ENCODE assay signal across 8 mouse cellular contexts in the genomic region with DNA sequence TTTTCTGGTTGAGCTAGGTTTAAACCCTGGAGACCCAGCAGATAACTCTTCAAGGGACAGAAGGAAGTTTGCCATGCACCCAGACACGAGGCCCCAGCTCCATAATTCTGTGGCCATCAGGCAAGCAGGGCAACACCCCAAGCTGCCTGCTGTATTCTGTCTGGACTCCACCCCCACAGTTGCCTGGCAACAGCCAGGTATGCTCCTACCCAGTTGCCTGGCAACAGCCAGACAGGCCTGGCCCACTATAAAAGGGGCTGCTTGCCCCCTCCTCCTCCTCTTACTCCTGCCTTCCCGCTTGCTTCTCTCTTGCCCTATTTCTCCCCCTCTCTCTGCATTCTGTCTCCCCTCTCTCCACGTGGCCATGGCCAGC. TPM values are rescaled to one million over a fixed set of nuclear protein-coding genes. Genes with fewer than 3 reads are reported as not detected.
DNase-seq lines count a peak whose midpoint lies in the region; ATAC-seq lines count a peak whose summit lies in the region.

No protein-coding gene starts in this region.

- no peak overlapping the region for H3K27ac ChIP-seq in kidney, embryonic 15.5 days
- H3K27ac ChIP-seq in kidney, embryonic 16.5 days (ENCODE audit: low read length) = no peak overlapping the region
- H3K27ac ChIP-seq in hindbrain, embryonic 13.5 days = peak overlapping the region; percentile 78

- no peaks in the 10 kb centered on the region for H3K36me3 ChIP-seq in kidney, embryonic 15.5 days
- H3K36me3 ChIP-seq in kidney, embryonic 16.5 days (ENCODE audit: insufficient read depth, low read length) = no peaks in the 10 kb centered on the region
- no peaks in the 10 kb centered on the region for H3K36me3 ChIP-seq in hindbrain, embryonic 13.5 days

- H3K27me3 ChIP-seq in kidney, embryonic 15.5 days = no peaks in the 10 kb centered on the region
- no peaks in the 10 kb centered on the region for H3K27me3 ChIP-seq in kidney, embryonic 16.5 days (ENCODE audit: insufficient read depth, low read length)
- H3K27me3 ChIP-seq in hindbrain, embryonic 13.5 days = no peaks in the 10 kb centered on the region

- no peak overlapping the region for H3K9ac ChIP-seq in kidney, embryonic 15.5 days
- H3K9ac ChIP-seq in kidney, embryonic 16.5 days (replicated peaks; ENCODE audit: low read length) = no peak overlapping the region
- peak overlapping the region; percentile 39; the same call in 1 of the 2 replicates for H3K9ac ChIP-seq in hindbrain, embryonic 13.5 days

- ATAC-seq in kidney, embryonic 15.5 days (replicated peaks; ENCODE audit: low FRiP score) = peak; percentile 73
- ATAC-seq in kidney, embryonic 16.5 days (ENCODE audit: low FRiP score, low TSS enrichment) = no peak; the same call in 1 of the 2 replicates
- ATAC-seq in hindbrain, embryonic 13.5 days (ENCODE audit: low FRiP score) = peak; percentile 88
- ATAC-seq in megakaryocyte, adult 5-6 weeks (ENCODE audit: poor library complexity, severe bottlenecking) = no peak

- peaks cover 19% of the 10 kb centered on the region for H3K4me1 ChIP-seq in kidney, embryonic 15.5 days
- H3K4me1 ChIP-seq in kidney, embryonic 16.5 days (ENCODE audit: insufficient read depth, low read length) = peaks cover 13% of the 10 kb centered on the region; the same call in 1 of the 2 replicates
- peaks cover 61% of the 10 kb centered on the region for H3K4me1 ChIP-seq in hindbrain, embryonic 13.5 days (replicated peaks)

- no peak overlapping the region for H3K4me3 ChIP-seq in kidney, embryonic 15.5 days (replicated peaks)
- no peak overlapping the region for H3K4me3 ChIP-seq in kidney, embryonic 16.5 days (ENCODE audit: low read length)
- H3K4me3 ChIP-seq in hindbrain, embryonic 13.5 days = no peak overlapping the region

- peak; percentile 71 for DNase-seq in embryo, embryonic 10 days (ENCODE audit: low spot score)
- DNase-seq in neural tube, embryonic 10.5 days (ENCODE audit: extremely low spot score, low spot score) = peak; percentile 64
- DNase-seq in spleen, postnatal 4 days (ENCODE audit: low spot score in 2 of 2) = no peak
- no peak for DNase-seq in Muller cell, postnatal 12 days (ENCODE audit: inconsistent ontology term)

- H3K9me3 ChIP-seq in kidney, embryonic 15.5 days (replicated peaks) = no peaks in the 10 kb centered on the region
- no peaks in the 10 kb centered on the region for H3K9me3 ChIP-seq in kidney, embryonic 16.5 days (ENCODE audit: low read length)
- H3K9me3 ChIP-seq in hindbrain, embryonic 13.5 days = no peaks in the 10 kb centered on the region

- H3K4me2 ChIP-seq in kidney, embryonic 15.5 days = peak overlapping the region; percentile 28; the same call in 1 of the 2 replicates
- no peak overlapping the region; the same call in 1 of the 2 replicates for H3K4me2 ChIP-seq in kidney, embryonic 16.5 days (replicated peaks; ENCODE audit: low read depth, low read length)
- H3K4me2 ChIP-seq in hindbrain, embryonic 13.5 days = peak overlapping the region; percentile 42

- 8% methylated on average over 3 of the region's 3 CpGs for WGBS in kidney, embryonic 15.5 days
- 9% methylated on average over 3 of the region's 3 CpGs for WGBS in kidney, embryonic 16.5 days
- WGBS in hindbrain, embryonic 13.5 days = 6% methylated on average over 3 of the region's 3 CpGs

RNA-seq across cellular contexts. Expression of a gene that starts 57.7 kb away (rescaled TPM):
- polyA plus RNA-seq in kidney, embryonic 15.5 days (2015; fragmentation: Nextera tagmentation; extraction: Ambion mirVana) = 3.4 and 3.8 TPM in 2 replicates
- polyA plus RNA-seq in kidney, embryonic 16.5 days (2015; fragmentation: Nextera tagmentation; extraction: Ambion mirVana) = 3.4 and 4.0 TPM in 2 replicates
- polyA plus RNA-seq in hindbrain, embryonic 13.5 days (2015; fragmentation: Nextera tagmentation; extraction: Ambion mirVana) = 82.5 and 82.9 TPM in 2 replicates
- 0.14 and 0.33 TPM in 2 replicates for total RNA-seq in megakaryocyte, adult 5-6 weeks (2015)
- total RNA-seq in megakaryocyte, adult 5-6 weeks (2017) = 0.04 and 0.40 TPM in 2 replicates

Comparison
In these comparisons a context has a peak if more than half of its experiments do, and no peak if none do; other contexts are left out.
1. ATAC-seq: peak in kidney, embryonic 15.5 days (single experiment) and hindbrain, embryonic 13.5 days (single experiment); none in kidney, embryonic 16.5 days (single experiment) and megakaryocyte, adult 5-6 weeks (single experiment).
2. DNase-seq: peak in embryo, embryonic 10 days (single experiment) and neural tube, embryonic 10.5 days (single experiment); none in spleen, postnatal 4 days (0 of 2) and Muller cell, postnatal 12 days (single experiment).
3. RNA of a gene that starts 57.7 kb away (polyA plus RNA-seq): 82.5 to 82.9 TPM in hindbrain, embryonic 13.5 days; 3.4 to 4.0 TPM in kidney, embryonic 16.5 days and 3.4 to 3.8 TPM in kidney, embryonic 15.5 days; every median in the first group is over 10 times any median in the second.